Mouse (Mus musculus) limb, embryonic 13.5 days (tissue): ENCODE data around the gene Mettl13. TPM values are rescaled to one million over a fixed set of nuclear protein-coding genes. Genes with fewer than 3 reads are reported as not detected.

Source experiments
- ATAC-seq: fragments of 200-750 bp; cut with Nextera tagmentation; 2 replicates; pipeline ENCODE4 v1.8.0; 2017; ENCODE audit warnings: low read depth, moderate number of reproducible peaks, moderate TSS enrichment; ENCODE audit not compliant: low FRiP score
- H3K27ac ChIP-seq: fragments of 300-500 bp; sonication (generic); 2 replicates; pipeline ENCODE4 v1.5.1; 2015; ENCODE audit warnings: inconsistent platforms, mild to moderate bottlenecking, moderate library complexity
- H3K27me3 ChIP-seq: fragments of 300-500 bp; sonication (generic); 2 replicates; pipeline ENCODE4 v1.6.1; 2015; ENCODE audit warnings: mild to moderate bottlenecking, inconsistent platforms
- H3K36me3 ChIP-seq: fragments of 300-500 bp; sonication (generic); 2 replicates; pipeline ENCODE4 v1.6.1; 2015; ENCODE audit warnings: inconsistent platforms, mild to moderate bottlenecking, moderate library complexity
- H3K4me1 ChIP-seq: fragments of 300-500 bp; sonication (generic); 2 replicates; pipeline ENCODE4 v1.6.1; 2015; ENCODE audit warnings: inconsistent platforms
- H3K4me2 ChIP-seq: fragments of 300-500 bp; sonication (generic); replicated peaks from 2 replicates; pipeline ENCODE4 v1.6.1; 2015; ENCODE audit warnings: inconsistent platforms, mild to moderate bottlenecking, moderate library complexity
- H3K4me3 ChIP-seq: fragments of 300-500 bp; sonication (generic); 2 replicates; pipeline ENCODE4 v1.5.1; 2015; ENCODE audit warnings: moderate library complexity, mild to moderate bottlenecking, inconsistent platforms
- H3K9ac ChIP-seq: fragments of 300-500 bp; sonication (generic); 2 replicates; pipeline ENCODE4 v1.6.1; 2015; ENCODE audit warnings: mild to moderate bottlenecking, inconsistent platforms
- H3K9me3 ChIP-seq: fragments of 300-500 bp; sonication (generic); 2 replicates; pipeline ENCODE4 v1.6.1; 2016; ENCODE audit warnings: inconsistent platforms
- WGBS: fragments of 180-500 bp; shearing (Covaris S2); methylation state at CpG from one replicate; pipeline ENCODE4 v1.1.7; 2015; 5-methylcytosine and 5-hydroxymethylcytosine counted together
- polyA plus RNA-seq: library from polyadenylated mRNA; unstranded; fragments of >200 nt; fragmentation: Nextera tagmentation; extraction: Ambion mirVana; gene quantifications from 2 replicates; pipeline ENCODE4 v1.2.1, GENCODE M21; 2015

Mettl13 gene
- 31.4 and 31.8 TPM in 2 replicates for polyA plus RNA-seq

DNA sequence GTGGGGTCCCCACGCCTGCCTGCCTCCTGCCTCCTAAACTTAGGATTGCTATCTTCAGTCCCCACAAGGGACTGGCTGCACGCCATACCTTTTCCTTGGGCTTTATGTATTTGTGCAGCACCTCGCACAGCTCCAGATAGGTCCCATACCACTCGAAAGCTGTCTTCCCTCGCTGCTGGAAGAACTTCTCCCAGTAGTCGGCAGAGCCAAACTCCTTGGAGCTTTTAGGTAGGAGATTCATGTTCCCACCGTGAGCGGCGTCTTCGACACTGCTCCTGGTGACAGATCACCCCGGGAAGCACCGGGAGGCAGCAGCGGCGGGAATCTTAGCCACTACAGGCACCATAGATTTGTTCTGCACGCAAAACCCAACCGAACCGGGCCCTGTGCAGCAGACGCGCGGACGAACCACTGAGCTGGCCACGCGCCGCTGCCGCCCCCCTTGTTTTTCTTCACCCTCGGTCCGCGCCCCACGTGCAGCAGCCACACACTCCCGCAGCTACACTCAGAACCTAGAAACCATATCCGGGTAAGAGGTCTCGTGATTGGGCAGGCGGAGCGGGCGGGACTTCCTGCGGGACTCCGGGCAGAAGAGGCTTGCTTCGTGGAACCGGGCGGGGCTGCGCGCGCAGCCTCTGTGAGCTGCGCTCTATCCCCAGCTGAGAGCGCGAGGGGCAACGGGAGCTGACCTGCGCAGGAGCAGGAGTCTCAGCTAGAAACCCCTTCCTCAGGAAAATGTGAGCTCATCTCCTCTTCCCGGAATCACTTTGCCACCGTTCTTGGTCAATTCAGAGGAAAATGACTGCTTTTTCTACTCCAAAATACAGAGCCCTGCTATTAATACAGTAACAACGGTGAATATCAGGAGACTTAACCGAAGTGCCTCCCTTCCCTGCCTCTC, at the start of gene Mettl13:
Gene Mettl13 (minus strand): TSS at position 536 of the 901 bp plus-strand sequence.
- WGBS, result under 1% methylated on average over 52 of the region's 52 CpGs
- Histone ChIP-seq H3K27ac (peak within 1 kb of the TSS; percentile 75; the same call in 1 of the 2 replicates), H3K4me1 (peaks cover 17% of the 10 kb centered on the region), H3K9ac (peak within 1 kb of the TSS; percentile 80), H3K36me3 (peaks cover 29% of the 10 kb centered on the region), H3K4me2 (peak within 1 kb of the TSS; percentile 96), H3K9me3 (no peaks in the 10 kb centered on the region), H3K4me3 (peak within 1 kb of the TSS; percentile 71), H3K27me3 (no peaks in the 10 kb centered on the region)
- ATAC-seq, result peak; percentile 99

GRCm38 (mm10) chr1:162597379-162598102, 49.2 kb upstream of the Mettl13 start:
- Histone ChIP-seq H3K9ac (no peak overlapping the region), H3K4me2 (no peak overlapping the region), H3K27me3 (no peaks in the 10 kb centered on the region), H3K4me1 (no peaks in the 10 kb centered on the region), H3K9me3 (no peaks in the 10 kb centered on the region), H3K36me3 (peaks cover 64% of the 10 kb centered on the region), H3K27ac (no peak overlapping the region), H3K4me3 (no peak overlapping the region)
- WGBS, result 79% methylated on average over 3 of the region's 3 CpGs
- no peak for ATAC-seq

- H3K4me3 ChIP-seq, result no peak overlapping the region
- no peak for ATAC-seq
- H3K36me3 ChIP-seq, result peaks cover 39% of the 10 kb centered on the region
- H3K27me3 ChIP-seq, result no peaks in the 10 kb centered on the region
- H3K4me2 ChIP-seq, result no peak overlapping the region
- no peak overlapping the region for H3K27ac ChIP-seq
- no peaks in the 10 kb centered on the region for H3K9me3 ChIP-seq
- WGBS, result 79% methylated on average over 8 of the region's 8 CpGs
- no peaks in the 10 kb centered on the region for H3K4me1 ChIP-seq
- H3K9ac ChIP-seq, result no peak overlapping the region
Observed at GRCm38 (mm10) chr1:162590415-162590997, 42.2 kb upstream of the Mettl13 start.

DNA sequence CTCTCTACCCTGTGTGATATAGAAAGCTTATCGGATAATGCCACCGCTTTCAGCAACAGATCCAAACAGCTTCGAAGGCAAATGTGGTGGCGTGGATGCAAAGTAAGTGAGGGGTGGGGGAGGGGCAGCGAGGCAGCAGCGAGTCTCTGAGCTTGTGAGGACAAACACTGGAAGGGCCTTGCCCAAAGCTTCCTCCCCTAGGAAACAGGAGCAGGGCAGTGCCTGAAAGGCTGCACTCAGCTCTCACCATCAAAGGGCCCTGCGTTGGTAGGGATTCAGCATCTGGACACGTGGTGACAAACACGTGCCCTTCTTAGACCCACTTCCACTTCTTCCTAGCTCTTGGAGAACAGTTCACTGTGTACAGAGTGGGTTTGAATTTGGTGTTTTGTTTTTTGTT, 41.1 kb upstream of the Mettl13 start:
- ATAC-seq, result no peak
- Histone ChIP-seq H3K9ac (no peak overlapping the region), H3K36me3 (peaks cover 40% of the 10 kb centered on the region), H3K4me3 (no peak overlapping the region), H3K4me2 (no peak overlapping the region), H3K9me3 (no peaks in the 10 kb centered on the region), H3K27ac (no peak overlapping the region), H3K27me3 (no peaks in the 10 kb centered on the region), H3K4me1 (no peaks in the 10 kb centered on the region)
- 12% methylated on average over 9 of the region's 9 CpGs for WGBS

GRCm38 (mm10) chr1:162588606-162589005, 40.3 kb upstream of the Mettl13 start:
- Histone ChIP-seq H3K27me3 (no peaks in the 10 kb centered on the region), H3K27ac (no peak overlapping the region), H3K4me3 (no peak overlapping the region), H3K36me3 (peaks cover 42% of the 10 kb centered on the region), H3K9ac (no peak overlapping the region), H3K4me1 (no peaks in the 10 kb centered on the region), H3K4me2 (no peak overlapping the region), H3K9me3 (no peaks in the 10 kb centered on the region)
- no peak for ATAC-seq
- WGBS, result 81% methylated on average over 3 of the region's 3 CpGs

DNA sequence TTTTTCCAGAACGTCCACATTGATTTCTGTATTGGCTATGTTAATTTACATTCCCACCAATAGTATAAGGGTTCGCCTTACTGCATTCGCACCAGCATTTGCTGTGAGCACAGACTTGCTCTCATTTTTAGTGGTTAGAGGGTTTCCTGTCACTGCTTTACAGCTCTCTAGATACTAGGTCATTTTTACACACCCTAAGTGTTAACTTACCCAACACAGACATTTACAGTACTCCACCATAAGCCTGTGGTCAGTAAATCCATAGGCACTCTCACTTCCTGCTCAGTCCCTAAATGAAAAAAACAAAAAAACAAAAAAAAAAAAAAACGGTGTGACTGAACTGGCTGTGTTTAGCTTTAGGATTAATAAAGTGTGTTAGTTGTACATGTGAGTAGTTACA, 37.9 kb upstream of the Mettl13 start:
- H3K4me3 ChIP-seq, result no peak overlapping the region
- no peak overlapping the region for H3K27ac ChIP-seq
- H3K27me3 ChIP-seq, result no peaks in the 10 kb centered on the region
- ATAC-seq, result no peak
- 82% methylated on average over 4 of the region's 4 CpGs for WGBS
- no peaks in the 10 kb centered on the region for H3K9me3 ChIP-seq
- H3K4me1 ChIP-seq, result no peaks in the 10 kb centered on the region
- no peak overlapping the region for H3K4me2 ChIP-seq
- H3K9ac ChIP-seq, result no peak overlapping the region
- peaks cover 40% of the 10 kb centered on the region for H3K36me3 ChIP-seq

GRCm38 (mm10) chr1:162582884-162583283, 34.5 kb upstream of the Mettl13 start:
- no peak overlapping the region for H3K4me3 ChIP-seq

GRCm38 (mm10) chr1:162575098-162575497, 26.7 kb upstream of the Mettl13 start:
- Histone ChIP-seq H3K36me3 (peaks cover 49% of the 10 kb centered on the region), H3K27me3 (no peaks in the 10 kb centered on the region), H3K4me1 (peaks cover 6% of the 10 kb centered on the region; the same call in 1 of the 2 replicates), H3K27ac (no peak overlapping the region), H3K9ac (no peak overlapping the region), H3K4me3 (no peak overlapping the region), H3K4me2 (no peak overlapping the region), H3K9me3 (peaks cover 5% of the 10 kb centered on the region)
- ATAC-seq, result no peak
- 92% methylated on average over 3 of the region's 3 CpGs for WGBS

More at GRCm38 (mm10) chr1:162582884-162583283, 34.5 kb upstream of the Mettl13 start:
- Histone ChIP-seq H3K4me1 (no peaks in the 10 kb centered on the region), H3K9ac (no peak overlapping the region), H3K36me3 (peaks cover 47% of the 10 kb centered on the region), H3K27ac (no peak overlapping the region), H3K9me3 (no peaks in the 10 kb centered on the region), H3K27me3 (no peaks in the 10 kb centered on the region), H3K4me2 (no peak overlapping the region)
- WGBS, result 83% methylated on average over 2 of the region's 2 CpGs
- no peak for ATAC-seq

DNA sequence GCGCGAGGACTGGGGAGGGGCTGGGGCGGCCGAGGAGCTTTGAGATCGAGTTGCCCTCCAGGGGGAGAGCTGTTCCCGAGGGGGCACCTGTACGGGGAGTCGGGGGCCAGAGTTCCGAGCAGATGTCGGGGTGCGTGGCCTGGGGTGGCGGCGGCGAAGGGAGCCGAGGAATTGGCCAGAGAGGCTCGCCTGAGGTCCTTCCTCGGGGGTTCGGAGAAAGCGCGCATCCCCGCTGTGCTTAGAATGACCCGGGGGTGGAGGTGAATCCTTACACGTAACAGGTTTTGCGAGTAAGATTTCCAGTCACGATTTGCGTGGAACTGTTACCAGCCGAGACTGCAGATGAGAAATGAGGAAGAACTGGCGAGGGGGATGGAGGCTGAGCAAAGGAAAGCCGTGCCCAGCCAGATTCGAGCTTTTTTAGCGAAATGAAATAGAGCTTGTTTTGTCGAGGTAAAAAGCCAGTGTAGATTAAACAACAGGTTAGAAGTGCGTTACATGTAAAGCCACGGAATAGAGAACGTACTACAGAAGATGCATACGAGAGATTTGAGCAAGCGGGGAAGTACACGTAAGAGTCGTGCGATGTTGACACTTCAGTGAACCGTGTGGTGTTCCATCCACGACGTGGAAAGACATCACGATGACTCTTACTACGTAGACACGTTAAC, 22.7 kb upstream of the Mettl13 start:
- under 1% methylated on average over 46 of the region's 46 CpGs for WGBS
- H3K4me3 ChIP-seq, result peak overlapping the region; percentile 92
- H3K4me2 ChIP-seq, result peak overlapping the region; percentile 62
- peaks cover 18% of the 10 kb centered on the region for H3K36me3 ChIP-seq
- peak overlapping the region; percentile 92 for H3K27ac ChIP-seq
- peaks cover 19% of the 10 kb centered on the region for H3K4me1 ChIP-seq
- peaks cover 5% of the 10 kb centered on the region for H3K9me3 ChIP-seq
- H3K9ac ChIP-seq, result peak overlapping the region; percentile 94
- ATAC-seq, result no peak; the same call in 1 of the 2 replicates
- no peaks in the 10 kb centered on the region for H3K27me3 ChIP-seq

- Histone ChIP-seq H3K9ac (peak within 1 kb of the TSS; percentile 94), H3K4me2 (peak within 1 kb of the TSS; percentile 62), H3K4me3 (peak within 1 kb of the TSS; percentile 92), H3K9me3 (peaks cover 5% of the 10 kb centered on the region), H3K4me1 (peaks cover 19% of the 10 kb centered on the region), H3K27ac (peak within 1 kb of the TSS; percentile 92), H3K36me3 (peaks cover 13% of the 10 kb centered on the region), H3K27me3 (no peaks in the 10 kb centered on the region)
- 0% methylated on average over 43 of the region's 43 CpGs for WGBS
- peak; percentile 96 for ATAC-seq
Observed at GRCm38 (mm10) chr1:162570260-162570748, 22.0 kb upstream of the Mettl13 start, which contains the start of gene Vamp4. TSS of gene Vamp4 (plus strand) at chr1:162570515.

DNA sequence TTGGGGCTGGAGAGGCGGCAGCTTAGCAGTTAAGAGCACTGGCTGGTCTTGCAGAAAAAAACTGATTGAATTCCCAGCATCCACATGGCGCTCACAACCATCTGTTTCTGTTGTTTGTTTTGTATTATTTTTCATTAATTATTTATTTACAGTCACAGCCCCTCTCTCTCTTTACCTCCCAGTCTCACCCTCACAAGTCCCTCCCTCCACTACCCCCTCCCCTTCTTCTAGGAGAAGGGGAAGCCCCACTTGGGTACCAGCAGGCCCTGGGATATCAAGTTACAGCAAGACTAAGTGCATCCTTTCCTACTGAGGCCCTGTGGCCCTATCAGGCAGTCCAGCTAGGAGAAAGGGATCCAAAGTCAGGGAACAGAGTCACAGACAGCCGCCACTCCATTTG, 19.0 kb upstream of the Mettl13 start:
- H3K9ac ChIP-seq, result no peak overlapping the region
- H3K36me3 ChIP-seq, result no peaks in the 10 kb centered on the region
- H3K4me1 ChIP-seq, result peaks cover 19% of the 10 kb centered on the region
- H3K27me3 ChIP-seq, result no peaks in the 10 kb centered on the region
- H3K27ac ChIP-seq, result no peak overlapping the region
- ATAC-seq, result no peak
- no peak overlapping the region for H3K4me3 ChIP-seq
- no peak overlapping the region for H3K4me2 ChIP-seq
- 33% methylated on average over 3 of the region's 3 CpGs for WGBS
- no peaks in the 10 kb centered on the region for H3K9me3 ChIP-seq
